Mouse (Mus musculus): ENCODE results near the gene Btg4.

Btg4 gene

GRCm38 (mm10) chr9:51060601-51061000 lies at the start of gene Btg4:
Gene Btg4, plus strand, starts transcription at chr9:51060901.
- DNase-seq (ENCODE audit: low spot score in 2 of 2) = no peak

GRCm38 (mm10) chr9:51013644-51014043 lies 47.1 kb upstream of the Btg4 start:
- no peak for DNase-seq (ENCODE audit: low spot score in 2 of 2)

- DNase-seq (ENCODE audit: low spot score in 2 of 2) = no peak
Observed at GRCm38 (mm10) chr9:51015732-51016131, 45.0 kb upstream of the Btg4 start.

- DNase-seq (ENCODE audit: low spot score in 2 of 2) = no peak
Observed at GRCm38 (mm10) chr9:51019670-51020069, 41.0 kb upstream of the Btg4 start.

- no peak for DNase-seq (ENCODE audit: low spot score in 2 of 2)
Observed at GRCm38 (mm10) chr9:51020351-51020750, 40.4 kb upstream of the Btg4 start.

- DNase-seq (ENCODE audit: low spot score in 2 of 2) = no peak
Observed at GRCm38 (mm10) chr9:51021123-51021795, 39.4 kb upstream of the Btg4 start.

- DNase-seq (ENCODE audit: low spot score in 2 of 2) = no peak
Observed at GRCm38 (mm10) chr9:51026952-51027351, 33.7 kb upstream of the Btg4 start.

GRCm38 (mm10) chr9:51030147-51030546 lies 30.6 kb upstream of the Btg4 start:
- no peak for DNase-seq (ENCODE audit: low spot score in 2 of 2)

- no peak for DNase-seq (ENCODE audit: low spot score in 2 of 2)
Observed at GRCm38 (mm10) chr9:51031603-51032002, 29.1 kb upstream of the Btg4 start.

- no peak for DNase-seq (ENCODE audit: low spot score in 2 of 2)
Observed at GRCm38 (mm10) chr9:51032291-51032690, 28.4 kb upstream of the Btg4 start.

GRCm38 (mm10) chr9:51032785-51033529 lies 27.7 kb upstream of the Btg4 start:
- DNase-seq (ENCODE audit: low spot score in 2 of 2) = no peak

- DNase-seq (ENCODE audit: low spot score in 2 of 2) = no peak
Observed at GRCm38 (mm10) chr9:51041491-51041980, 19.2 kb upstream of the Btg4 start.

- DNase-seq (ENCODE audit: low spot score in 2 of 2) = no peak
Observed at GRCm38 (mm10) chr9:51042136-51042535, 18.6 kb upstream of the Btg4 start.

- DNase-seq (ENCODE audit: low spot score in 2 of 2) = no peak
Observed at GRCm38 (mm10) chr9:51052180-51052579, 8.5 kb upstream of the Btg4 start.

- DNase-seq (ENCODE audit: low spot score in 2 of 2) = no peak
Observed at GRCm38 (mm10) chr9:51056360-51057324, 4.1 kb upstream of the Btg4 start.

GRCm38 (mm10) chr9:51058951-51059521 lies 1.7 kb upstream of the Btg4 start:
- DNase-seq (ENCODE audit: low spot score in 2 of 2) = no peak

- no peak for DNase-seq (ENCODE audit: low spot score in 2 of 2)
Observed at GRCm38 (mm10) chr9:51068202-51068601, 7.5 kb downstream of the Btg4 start.

- DNase-seq (ENCODE audit: low spot score in 2 of 2) = no peak
Observed at GRCm38 (mm10) chr9:51070801-51071200, 10.1 kb downstream of the Btg4 start.

- DNase-seq (ENCODE audit: low spot score in 2 of 2) = no peak
Observed at GRCm38 (mm10) chr9:51075780-51076179, 15.1 kb downstream of the Btg4 start.

- DNase-seq (ENCODE audit: low spot score in 2 of 2) = no peak
Observed at GRCm38 (mm10) chr9:51076300-51076978, 15.7 kb downstream of the Btg4 start.

GRCm38 (mm10) chr9:51076979-51077315 lies 16.2 kb downstream of the Btg4 start, which contains the start of gene Layn:
Gene Layn, minus strand, starts transcription at chr9:51077094.
- DNase-seq (ENCODE audit: low spot score in 2 of 2) = peak; percentile 18 to 36
